Mouse (Mus musculus): Measurements from ENCODE around the gene Cep89. TPM values are rescaled to one million over a fixed set of nuclear protein-coding genes. Genes with fewer than 3 reads are reported as not detected.

The Cep89 gene
- total and polyA plus RNA-seq, 2 experiments: 3.2 to 5.0 TPM

- WGBS: 29% methylated on average over 7 of the region's 7 CpGs
- Histone ChIP-seq H3K27me3 (ENCODE audit: control insufficient read depth, insufficient read depth, low read length) (no peaks in the 10 kb centered on the region), H3K4me3 (ENCODE audit: insufficient read depth, low read depth, low read length) (no peak overlapping the region), H3K36me3 (ENCODE audit: control insufficient read depth, insufficient read depth, low read length) (no peaks in the 10 kb centered on the region), H3K9ac (ENCODE audit: low read depth, low read length) (no peak overlapping the region), H3K79me2 (ENCODE audit: control insufficient read depth, insufficient read depth, low read length) (no peaks in the 10 kb centered on the region), H3K4me1 (ENCODE audit: control insufficient read depth, insufficient read depth, low read length) (no peaks in the 10 kb centered on the region; the same call in 1 of the 2 replicates), H3K27ac (replicated peaks; ENCODE audit: insufficient read depth, low read depth, low read length) (no peak overlapping the region)
- TF ChIP-seq POLR2A (IDR thresholded peaks at IDR 0.05; ENCODE audit: extremely low read depth, insufficient read depth, low read length) (no peak), CTCF (IDR thresholded peaks at IDR 0.05; ENCODE audit: low read depth, low read length) (no peak)
- DNase-seq (ENCODE audit: extremely low read depth, low read depth, low spot score): no peak
These were observed 52.0 kb downstream of the Cep89 start for GRCm38 (mm10) chr7:35448867-35449266.

DNA sequence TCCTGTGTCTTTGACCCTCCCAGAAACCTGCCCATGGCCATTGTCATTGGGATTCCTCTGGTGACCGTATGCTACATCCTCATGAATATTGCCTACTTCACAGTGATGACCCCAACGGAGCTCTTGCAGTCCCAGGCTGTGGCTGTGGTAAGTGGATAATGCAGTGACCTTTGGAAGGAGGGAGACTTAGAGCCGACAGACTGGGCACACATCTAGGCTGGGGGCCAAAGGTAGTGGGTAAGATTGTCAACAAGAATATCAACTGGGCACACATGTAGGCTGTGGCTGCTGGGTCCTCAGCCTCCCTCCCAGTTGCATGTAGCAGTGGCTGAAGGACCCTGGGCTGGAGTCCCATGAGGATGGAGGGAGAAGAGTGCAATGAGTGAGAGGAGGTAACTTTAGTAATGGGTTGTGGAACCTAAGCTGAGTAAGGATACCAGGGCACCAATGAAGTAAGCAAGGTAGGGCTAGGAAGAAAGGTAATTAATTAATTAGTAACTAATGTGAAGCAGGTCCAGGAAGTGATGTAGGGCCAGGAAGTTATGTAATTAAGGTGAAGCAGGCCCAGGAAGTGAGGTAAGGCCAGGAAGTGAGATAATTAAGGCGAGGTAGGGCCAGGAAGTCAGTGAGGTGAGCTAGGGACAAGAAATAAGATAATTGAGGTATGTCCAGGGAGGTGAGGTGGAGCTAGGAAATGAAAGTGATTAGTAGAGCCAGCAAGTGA is 59.4 kb downstream of the Cep89 start:
- no peak overlapping the region for H3K4me3 ChIP-seq (ENCODE audit: insufficient read depth, low read depth, low read length)
- TF ChIP-seq POLR2A (IDR thresholded peaks at IDR 0.05; ENCODE audit: extremely low read depth, insufficient read depth, low read length) (no peak), CTCF (IDR thresholded peaks at IDR 0.05; ENCODE audit: low read depth, low read length) (no peak)
- no peak overlapping the region for H3K9ac ChIP-seq (ENCODE audit: low read depth, low read length)
- no peaks in the 10 kb centered on the region for H3K4me1 ChIP-seq (ENCODE audit: control insufficient read depth, insufficient read depth, low read length)
- H3K79me2 ChIP-seq (ENCODE audit: control insufficient read depth, insufficient read depth, low read length): no peaks in the 10 kb centered on the region
- no peak overlapping the region for H3K27ac ChIP-seq (replicated peaks; ENCODE audit: insufficient read depth, low read depth, low read length)
- DNase-seq (ENCODE audit: extremely low read depth, low read depth, low spot score): no peak
- 75% methylated on average over 4 of the region's 4 CpGs for WGBS
- no peaks in the 10 kb centered on the region for H3K27me3 ChIP-seq (ENCODE audit: control insufficient read depth, insufficient read depth, low read length)
- H3K36me3 ChIP-seq (ENCODE audit: control insufficient read depth, insufficient read depth, low read length): no peaks in the 10 kb centered on the region

DNA sequence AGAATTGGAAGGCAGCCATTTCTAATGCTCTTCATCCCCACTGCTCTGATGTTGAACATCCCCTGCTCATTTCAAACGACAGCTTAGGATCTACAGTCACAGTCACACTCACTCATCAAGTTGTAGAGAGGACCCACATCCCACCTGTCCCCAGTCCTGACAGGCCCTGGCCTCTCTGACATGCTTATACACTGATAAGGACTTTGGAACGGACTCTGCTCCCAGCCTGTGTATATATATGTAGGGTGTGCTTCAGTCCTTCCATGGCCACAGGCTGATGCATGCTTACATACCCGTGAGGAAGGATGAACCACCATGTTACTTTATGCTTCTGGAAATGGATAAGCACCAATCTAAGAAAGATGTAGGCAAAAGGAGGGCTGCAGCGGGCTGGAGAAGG is 64.1 kb downstream of the Cep89 start:
- Histone ChIP-seq H3K4me3 (ENCODE audit: insufficient read depth, low read depth, low read length) (no peak overlapping the region), H3K27ac (replicated peaks; ENCODE audit: insufficient read depth, low read depth, low read length) (no peak overlapping the region), H3K9ac (ENCODE audit: low read depth, low read length) (no peak overlapping the region), H3K4me1 (ENCODE audit: control insufficient read depth, insufficient read depth, low read length) (no peaks in the 10 kb centered on the region), H3K36me3 (ENCODE audit: control insufficient read depth, insufficient read depth, low read length) (no peaks in the 10 kb centered on the region), H3K79me2 (ENCODE audit: control insufficient read depth, insufficient read depth, low read length) (no peaks in the 10 kb centered on the region), H3K27me3 (ENCODE audit: control insufficient read depth, insufficient read depth, low read length) (no peaks in the 10 kb centered on the region)
- WGBS: 79% methylated on average over 4 of the region's 4 CpGs
- TF ChIP-seq POLR2A (IDR thresholded peaks at IDR 0.05; ENCODE audit: extremely low read depth, insufficient read depth, low read length): no peak
- no peak for TF ChIP-seq CTCF (IDR thresholded peaks at IDR 0.05; ENCODE audit: low read depth, low read length)
- DNase-seq (ENCODE audit: extremely low read depth, low read depth, low spot score): no peak

GRCm38 (mm10) chr7:35465027-35465426 is 68.2 kb downstream of the Cep89 start:
- no peaks in the 10 kb centered on the region for H3K27me3 ChIP-seq (ENCODE audit: control insufficient read depth, insufficient read depth, low read length)
- no peak overlapping the region for H3K27ac ChIP-seq (replicated peaks; ENCODE audit: insufficient read depth, low read depth, low read length)
- 95% methylated on average over 5 of the region's 5 CpGs for WGBS
- no peak for TF ChIP-seq CTCF (IDR thresholded peaks at IDR 0.05; ENCODE audit: low read depth, low read length)
- H3K9ac ChIP-seq (ENCODE audit: low read depth, low read length): no peak overlapping the region
- DNase-seq (ENCODE audit: extremely low read depth, low read depth, low spot score): no peak
- H3K36me3 ChIP-seq (ENCODE audit: control insufficient read depth, insufficient read depth, low read length): no peaks in the 10 kb centered on the region
- H3K4me1 ChIP-seq (ENCODE audit: control insufficient read depth, insufficient read depth, low read length): no peaks in the 10 kb centered on the region
- H3K79me2 ChIP-seq (ENCODE audit: control insufficient read depth, insufficient read depth, low read length): no peaks in the 10 kb centered on the region
- no peak overlapping the region for H3K4me3 ChIP-seq (ENCODE audit: insufficient read depth, low read depth, low read length)

DNA sequence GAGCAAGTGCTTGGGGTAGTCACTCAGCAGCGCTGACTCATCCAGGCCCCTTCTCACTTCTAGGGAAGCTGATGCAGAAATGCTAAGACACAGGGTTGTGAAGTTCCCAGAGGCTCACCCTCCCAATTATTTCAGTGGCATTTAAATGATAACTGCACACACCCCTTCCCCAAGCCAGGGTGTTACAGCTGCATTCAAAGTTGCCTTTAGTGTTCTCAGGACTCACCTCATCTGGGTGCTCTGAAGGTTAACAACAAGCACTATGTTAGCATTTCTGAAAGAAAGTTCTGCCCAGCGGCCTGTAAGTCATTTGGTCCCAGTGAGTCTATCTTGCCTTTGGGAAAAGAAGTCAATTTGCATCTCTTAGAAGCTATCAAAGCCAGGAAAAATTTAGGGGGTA is 71.0 kb downstream of the Cep89 start:
- DNase-seq (ENCODE audit: extremely low read depth, low read depth, low spot score): no peak
- Histone ChIP-seq H3K79me2 (ENCODE audit: control insufficient read depth, insufficient read depth, low read length) (no peaks in the 10 kb centered on the region), H3K9ac (ENCODE audit: low read depth, low read length) (no peak overlapping the region), H3K4me3 (ENCODE audit: insufficient read depth, low read depth, low read length) (no peak overlapping the region), H3K27ac (replicated peaks; ENCODE audit: insufficient read depth, low read depth, low read length) (no peak overlapping the region), H3K27me3 (ENCODE audit: control insufficient read depth, insufficient read depth, low read length) (no peaks in the 10 kb centered on the region), H3K36me3 (ENCODE audit: control insufficient read depth, insufficient read depth, low read length) (no peaks in the 10 kb centered on the region), H3K4me1 (ENCODE audit: control insufficient read depth, insufficient read depth, low read length) (no peaks in the 10 kb centered on the region)
- TF ChIP-seq CTCF (IDR thresholded peaks at IDR 0.05; ENCODE audit: low read depth, low read length): no peak
- TF ChIP-seq POLR2A (IDR thresholded peaks at IDR 0.05; ENCODE audit: extremely low read depth, insufficient read depth, low read length): no peak
- WGBS: 81% methylated on average over 2 of the region's 2 CpGs

DNA sequence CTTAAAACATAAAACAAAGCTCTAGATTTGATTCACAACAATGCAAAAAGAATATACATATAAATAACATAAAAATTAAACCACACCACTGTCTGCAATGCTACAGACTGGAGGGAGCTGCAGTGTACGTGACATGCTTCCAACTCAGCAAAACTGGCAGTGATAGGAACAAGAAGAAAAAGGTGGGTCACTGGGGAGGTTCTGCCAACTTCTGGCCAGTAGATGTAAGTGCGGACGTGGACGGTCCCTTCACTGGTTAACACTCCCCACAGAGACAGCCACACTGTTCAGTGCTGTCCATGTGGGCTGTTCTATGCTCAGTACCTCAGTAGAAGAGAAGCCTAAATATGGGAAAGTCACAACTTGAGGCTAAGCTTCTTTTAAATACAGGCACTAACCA is 74.0 kb downstream of the Cep89 start:
- Histone ChIP-seq H3K27me3 (ENCODE audit: control insufficient read depth, insufficient read depth, low read length) (no peaks in the 10 kb centered on the region), H3K36me3 (ENCODE audit: control insufficient read depth, insufficient read depth, low read length) (no peaks in the 10 kb centered on the region), H3K9ac (ENCODE audit: low read depth, low read length) (no peak overlapping the region), H3K4me3 (ENCODE audit: insufficient read depth, low read depth, low read length) (no peak overlapping the region), H3K27ac (replicated peaks; ENCODE audit: insufficient read depth, low read depth, low read length) (no peak overlapping the region), H3K79me2 (ENCODE audit: control insufficient read depth, insufficient read depth, low read length) (no peaks in the 10 kb centered on the region), H3K4me1 (ENCODE audit: control insufficient read depth, insufficient read depth, low read length) (no peaks in the 10 kb centered on the region)
- no peak for DNase-seq (ENCODE audit: extremely low read depth, low read depth, low spot score)
- 50% methylated on average over 4 of the region's 4 CpGs for WGBS
- no peak for TF ChIP-seq POLR2A (IDR thresholded peaks at IDR 0.05; ENCODE audit: extremely low read depth, insufficient read depth, low read length)
- no peak for TF ChIP-seq CTCF (IDR thresholded peaks at IDR 0.05; ENCODE audit: low read depth, low read length)
